Mouse (Mus musculus) E14TG2a.4 (cell line): Measurements from ENCODE around the gene Hist1h2ad.
"Not testable (repeated sequence)": the region's sequence is repeated elsewhere in the genome, so short reads cannot be mapped to it uniquely, and the experiment has no call there.

Experiments
- CTCF ChIP-seq: conservative IDR thresholded peaks from 2 replicates; pipeline ENCODE4 v1.5.1; 2014; ENCODE audit warnings: low read length
- POU5F1 ChIP-seq: IDR thresholded peaks from 2 replicates; pipeline ENCODE4 v1.6.1; 2014; ENCODE audit warnings: low read length, borderline replicate concordance

- TF ChIP-seq CTCF, POU5F1: not testable (repeated sequence)
Measured at GRCm38 (mm10) chr13:23573034-23573897, 915 bp upstream of the Hist1h2ad start.
